Mouse (Mus musculus): ENCODE results near the gene Psmd11. TPM values are rescaled to one million over a fixed set of nuclear protein-coding genes. Genes with fewer than 3 reads are reported as not detected.

The Psmd11 gene
- polyA plus RNA-seq, 1 experiment from 2014 or later = 215 TPM

DNA sequence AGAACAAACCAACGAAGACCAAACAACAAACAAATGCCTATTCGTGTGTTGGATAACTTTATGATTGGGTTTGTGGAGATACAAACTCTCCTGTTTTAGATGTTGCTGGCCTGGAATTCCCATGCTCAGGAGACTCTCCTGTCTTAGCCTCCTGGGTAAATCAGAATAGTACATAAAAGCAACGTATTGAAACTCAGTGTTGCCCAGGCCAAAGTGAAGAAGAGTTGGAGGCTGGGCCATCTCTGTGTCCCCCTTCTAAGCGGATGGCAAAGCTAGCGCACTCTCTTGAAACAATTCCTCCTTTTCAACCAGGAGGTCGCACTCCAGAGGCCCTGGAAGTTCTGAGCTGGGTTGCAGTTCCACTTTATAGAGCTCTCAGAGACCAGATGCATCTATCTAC lies 74.9 kb downstream of the Psmd11 start:
- no peaks in the 10 kb centered on the region for H3K9me3 ChIP-seq (replicated peaks; ENCODE audit: control insufficient read depth, low read length)
- ATAC-seq (replicated peaks; ENCODE audit: insufficient number of reproducible peaks, low FRiP score, low TSS enrichment) = no peak
- no peaks in the 10 kb centered on the region for H3K27me3 ChIP-seq (ENCODE audit: control insufficient read depth, insufficient read depth, low read length)
- H3K27ac ChIP-seq (ENCODE audit: low read depth, low read length) = no peak overlapping the region
- no peak overlapping the region for H3K9ac ChIP-seq (ENCODE audit: low read depth, low read length)
- no peak overlapping the region for H3K4me2 ChIP-seq
- H3K4me3 ChIP-seq (ENCODE audit: low read depth, low read length) = no peak overlapping the region
- WGBS (ENCODE audit: insufficient replicate concordance) = 82% methylated on average over 6 of the region's 6 CpGs
- H3K4me1 ChIP-seq (ENCODE audit: control insufficient read depth, insufficient read depth, low read length) = peaks cover 28% of the 10 kb centered on the region
- H3K36me3 ChIP-seq (ENCODE audit: control insufficient read depth, insufficient read depth, low read length) = no peaks in the 10 kb centered on the region

- Histone ChIP-seq H3K27ac (ENCODE audit: low read depth, low read length) (no peak overlapping the region), H3K4me3 (ENCODE audit: low read depth, low read length) (no peak overlapping the region), H3K4me1 (ENCODE audit: control insufficient read depth, insufficient read depth, low read length) (peaks cover 22% of the 10 kb centered on the region), H3K27me3 (ENCODE audit: control insufficient read depth, insufficient read depth, low read length) (no peaks in the 10 kb centered on the region), H3K9ac (ENCODE audit: low read depth, low read length) (0 out of 2 replicates have a peak overlapping the region, but pooled peaks have one; percentile 22), H3K9me3 (replicated peaks; ENCODE audit: control insufficient read depth, low read length) (no peaks in the 10 kb centered on the region), H3K4me2 (no peak overlapping the region), H3K36me3 (ENCODE audit: control insufficient read depth, insufficient read depth, low read length) (no peaks in the 10 kb centered on the region)
- 33% methylated on average over 13 of the region's 13 CpGs for WGBS (ENCODE audit: insufficient replicate concordance)
- ATAC-seq (replicated peaks; ENCODE audit: insufficient number of reproducible peaks, low FRiP score, low TSS enrichment) = no peak
Observed at GRCm38 (mm10) chr11:80503726-80504452, 75.5 kb downstream of the Psmd11 start.

GRCm38 (mm10) chr11:80504519-80505385 lies 76.3 kb downstream of the Psmd11 start:
- peaks cover 20% of the 10 kb centered on the region for H3K4me1 ChIP-seq (ENCODE audit: control insufficient read depth, insufficient read depth, low read length)
- no peak overlapping the region for H3K27ac ChIP-seq (ENCODE audit: low read depth, low read length)
- no peak overlapping the region for H3K9ac ChIP-seq (ENCODE audit: low read depth, low read length)
- H3K27me3 ChIP-seq (ENCODE audit: control insufficient read depth, insufficient read depth, low read length) = no peaks in the 10 kb centered on the region
- H3K4me3 ChIP-seq (ENCODE audit: low read depth, low read length) = no peak overlapping the region
- H3K4me2 ChIP-seq = no peak overlapping the region
- ATAC-seq (replicated peaks; ENCODE audit: insufficient number of reproducible peaks, low FRiP score, low TSS enrichment) = no peak; the same call in 1 of the 2 replicates
- no peaks in the 10 kb centered on the region for H3K9me3 ChIP-seq (replicated peaks; ENCODE audit: control insufficient read depth, low read length)
- WGBS (ENCODE audit: insufficient replicate concordance) = 38% methylated on average over 6 of the region's 6 CpGs
- no peaks in the 10 kb centered on the region for H3K36me3 ChIP-seq (ENCODE audit: control insufficient read depth, insufficient read depth, low read length)

DNA sequence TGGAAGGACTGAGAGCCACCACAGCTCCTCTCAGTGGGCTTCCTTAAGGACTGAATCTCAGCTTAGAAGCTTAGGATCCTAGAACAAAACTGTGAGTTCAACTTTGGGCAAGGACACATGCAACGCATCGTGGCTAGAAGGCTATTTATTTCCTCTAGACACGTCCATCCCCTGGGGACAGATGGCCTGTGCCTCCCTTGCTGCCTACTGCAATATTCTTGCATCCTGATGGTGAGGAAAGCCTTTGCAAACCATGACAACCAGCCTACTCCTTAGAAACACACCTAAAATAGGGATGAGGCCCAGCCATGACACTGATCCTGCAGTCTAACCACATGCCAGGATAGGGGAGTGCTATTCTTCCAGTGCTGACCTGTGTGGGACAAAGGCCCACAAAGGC lies 77.2 kb downstream of the Psmd11 start:
- no peaks in the 10 kb centered on the region for H3K9me3 ChIP-seq (replicated peaks; ENCODE audit: control insufficient read depth, low read length)
- H3K4me3 ChIP-seq (ENCODE audit: low read depth, low read length) = no peak overlapping the region
- no peak overlapping the region for H3K9ac ChIP-seq (ENCODE audit: low read depth, low read length)
- H3K4me2 ChIP-seq = no peak overlapping the region
- H3K4me1 ChIP-seq (ENCODE audit: control insufficient read depth, insufficient read depth, low read length) = peaks cover 20% of the 10 kb centered on the region
- H3K27ac ChIP-seq (ENCODE audit: low read depth, low read length) = no peak overlapping the region
- H3K36me3 ChIP-seq (ENCODE audit: control insufficient read depth, insufficient read depth, low read length) = no peaks in the 10 kb centered on the region
- 92% methylated on average over 3 of the region's 3 CpGs for WGBS (ENCODE audit: insufficient replicate concordance)
- no peaks in the 10 kb centered on the region for H3K27me3 ChIP-seq (ENCODE audit: control insufficient read depth, insufficient read depth, low read length)
- no peak for ATAC-seq (replicated peaks; ENCODE audit: insufficient number of reproducible peaks, low FRiP score, low TSS enrichment)

DNA sequence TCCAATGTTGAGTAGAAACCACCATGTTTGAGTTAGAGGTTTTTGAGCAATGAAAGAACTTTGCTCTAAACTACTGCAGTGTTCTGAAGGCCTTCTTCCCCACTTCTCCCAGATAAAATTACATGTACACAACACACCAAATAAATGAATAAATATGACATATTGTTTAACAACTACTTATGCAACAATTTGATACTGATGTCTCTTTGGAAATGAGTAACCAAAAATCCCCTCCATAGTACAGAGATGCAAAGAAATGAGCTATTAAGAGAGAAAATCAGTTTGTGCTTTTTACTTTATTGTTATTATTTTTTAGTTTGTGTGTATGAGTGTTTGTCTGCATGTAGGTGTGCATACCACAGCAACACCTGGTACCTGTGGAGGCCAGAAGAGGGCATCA lies 78.1 kb downstream of the Psmd11 start:
- Histone ChIP-seq H3K4me1 (ENCODE audit: control insufficient read depth, insufficient read depth, low read length) (peaks cover 20% of the 10 kb centered on the region), H3K4me3 (ENCODE audit: low read depth, low read length) (no peak overlapping the region), H3K27ac (ENCODE audit: low read depth, low read length) (no peak overlapping the region), H3K27me3 (ENCODE audit: control insufficient read depth, insufficient read depth, low read length) (no peaks in the 10 kb centered on the region), H3K9me3 (replicated peaks; ENCODE audit: control insufficient read depth, low read length) (no peaks in the 10 kb centered on the region), H3K36me3 (ENCODE audit: control insufficient read depth, insufficient read depth, low read length) (no peaks in the 10 kb centered on the region), H3K4me2 (no peak overlapping the region), H3K9ac (ENCODE audit: low read depth, low read length) (no peak overlapping the region)
- ATAC-seq (replicated peaks; ENCODE audit: insufficient number of reproducible peaks, low FRiP score, low TSS enrichment) = no peak

GRCm38 (mm10) chr11:80507791-80508190 lies 79.4 kb downstream of the Psmd11 start:
- no peaks in the 10 kb centered on the region for H3K9me3 ChIP-seq (replicated peaks; ENCODE audit: control insufficient read depth, low read length)
- no peak overlapping the region for H3K27ac ChIP-seq (ENCODE audit: low read depth, low read length)

GRCm38 (mm10) chr11:80508361-80509175 lies 80.2 kb downstream of the Psmd11 start:
- no peaks in the 10 kb centered on the region for H3K9me3 ChIP-seq (replicated peaks; ENCODE audit: control insufficient read depth, low read length)
- no peaks in the 10 kb centered on the region for H3K36me3 ChIP-seq (ENCODE audit: control insufficient read depth, insufficient read depth, low read length)
- peak overlapping the region; percentile 67 for H3K27ac ChIP-seq (ENCODE audit: low read depth, low read length)
- no peak for ATAC-seq (replicated peaks; ENCODE audit: insufficient number of reproducible peaks, low FRiP score, low TSS enrichment)
- peak overlapping the region; percentile 4; the same call in 1 of the 2 replicates for H3K9ac ChIP-seq (ENCODE audit: low read depth, low read length)
- peak overlapping the region; percentile 40 for H3K4me2 ChIP-seq
- H3K27me3 ChIP-seq (ENCODE audit: control insufficient read depth, insufficient read depth, low read length) = no peaks in the 10 kb centered on the region
- WGBS (ENCODE audit: insufficient replicate concordance) = 19% methylated on average over 19 of the region's 19 CpGs
- H3K4me1 ChIP-seq (ENCODE audit: control insufficient read depth, insufficient read depth, low read length) = peaks cover 19% of the 10 kb centered on the region
- no peak overlapping the region for H3K4me3 ChIP-seq (ENCODE audit: low read depth, low read length)

More at GRCm38 (mm10) chr11:80507791-80508190, 79.4 kb downstream of the Psmd11 start:
- H3K4me3 ChIP-seq (ENCODE audit: low read depth, low read length) = no peak overlapping the region
- WGBS (ENCODE audit: insufficient replicate concordance) = 79% methylated on average over 6 of the region's 6 CpGs
- H3K27me3 ChIP-seq (ENCODE audit: control insufficient read depth, insufficient read depth, low read length) = no peaks in the 10 kb centered on the region
- H3K4me1 ChIP-seq (ENCODE audit: control insufficient read depth, insufficient read depth, low read length) = peaks cover 20% of the 10 kb centered on the region
- no peak overlapping the region for H3K4me2 ChIP-seq
- ATAC-seq (replicated peaks; ENCODE audit: insufficient number of reproducible peaks, low FRiP score, low TSS enrichment) = no peak
- H3K9ac ChIP-seq (ENCODE audit: low read depth, low read length) = no peak overlapping the region
- H3K36me3 ChIP-seq (ENCODE audit: control insufficient read depth, insufficient read depth, low read length) = no peaks in the 10 kb centered on the region

DNA sequence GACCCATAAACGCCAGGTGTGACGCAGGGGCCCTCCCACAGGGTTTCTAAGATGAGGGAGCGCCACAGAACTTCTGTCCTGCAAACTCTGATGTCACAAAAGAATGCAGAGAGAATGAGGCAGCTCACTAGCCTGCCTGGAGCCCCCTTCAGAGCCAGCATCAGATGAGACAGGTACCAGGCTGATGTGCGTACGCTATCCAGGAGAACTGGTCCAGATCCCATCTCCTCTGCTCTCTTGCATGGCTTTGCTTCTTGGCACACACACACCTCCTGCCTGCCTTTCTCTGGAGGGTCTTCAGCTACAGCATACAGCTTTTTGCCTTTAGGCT lies 80.7 kb downstream of the Psmd11 start:
- no peaks in the 10 kb centered on the region for H3K9me3 ChIP-seq (replicated peaks; ENCODE audit: control insufficient read depth, low read length)
- H3K4me1 ChIP-seq (ENCODE audit: control insufficient read depth, insufficient read depth, low read length) = peaks cover 13% of the 10 kb centered on the region
- no peak overlapping the region for H3K4me3 ChIP-seq (ENCODE audit: low read depth, low read length)
- peak overlapping the region; percentile 67 for H3K27ac ChIP-seq (ENCODE audit: low read depth, low read length)
- no peak overlapping the region for H3K9ac ChIP-seq (ENCODE audit: low read depth, low read length)
- 53% methylated on average over 5 of the region's 5 CpGs for WGBS (ENCODE audit: insufficient replicate concordance)
- H3K36me3 ChIP-seq (ENCODE audit: control insufficient read depth, insufficient read depth, low read length) = no peaks in the 10 kb centered on the region
- no peak for ATAC-seq (replicated peaks; ENCODE audit: insufficient number of reproducible peaks, low FRiP score, low TSS enrichment)
- peak overlapping the region; percentile 40 for H3K4me2 ChIP-seq
- no peaks in the 10 kb centered on the region for H3K27me3 ChIP-seq (ENCODE audit: control insufficient read depth, insufficient read depth, low read length)

Data from heart, embryonic 11.5 days (tissue).